Mouse (Mus musculus): Measurements from ENCODE around the gene Rin3. TPM values are rescaled to one million over a fixed set of nuclear protein-coding genes. Genes with fewer than 3 reads are reported as not detected.

The Rin3 gene
- polyA plus RNA-seq, 1 experiment from 2014 or later, result 1.7 TPM

- no peak overlapping the region for H3K4me2 ChIP-seq (ENCODE audit: low read length)
- H3K4me1 ChIP-seq (replicated peaks; ENCODE audit: control insufficient read depth, insufficient read depth, low read length), result no peaks in the 10 kb centered on the region; the same call in 1 of the 2 replicates
- no peak overlapping the region for H3K9ac ChIP-seq (replicated peaks; ENCODE audit: low read depth, low read length)
- no peak overlapping the region for H3K4me3 ChIP-seq (replicated peaks; ENCODE audit: low read length)
- no peaks in the 10 kb centered on the region for H3K9me3 ChIP-seq (ENCODE audit: control insufficient read depth, low read length)
- H3K27me3 ChIP-seq (replicated peaks; ENCODE audit: control insufficient read depth, insufficient read depth, low read length), result no peaks in the 10 kb centered on the region
- no peak for ATAC-seq
- 39% methylated on average over 19 of the region's 19 CpGs for WGBS
- H3K27ac ChIP-seq (ENCODE audit: low read length), result no peak overlapping the region
- peaks cover 20% of the 10 kb centered on the region for H3K36me3 ChIP-seq (ENCODE audit: control insufficient read depth, insufficient read depth)
Observed at GRCm38 (mm10) chr12:102395998-102396991, 113.4 kb downstream of the Rin3 start.

- H3K27me3 ChIP-seq (replicated peaks; ENCODE audit: control insufficient read depth, insufficient read depth, low read length), result no peaks in the 10 kb centered on the region
- WGBS, result 92% methylated on average over 4 of the region's 4 CpGs
- H3K9ac ChIP-seq (replicated peaks; ENCODE audit: low read depth, low read length), result no peak overlapping the region
- no peaks in the 10 kb centered on the region; the same call in 1 of the 2 replicates for H3K4me1 ChIP-seq (replicated peaks; ENCODE audit: control insufficient read depth, insufficient read depth, low read length)
- no peak overlapping the region for H3K4me2 ChIP-seq (ENCODE audit: low read length)
- H3K9me3 ChIP-seq (ENCODE audit: control insufficient read depth, low read length), result no peaks in the 10 kb centered on the region
- peaks cover 20% of the 10 kb centered on the region for H3K36me3 ChIP-seq (ENCODE audit: control insufficient read depth, insufficient read depth)
- H3K27ac ChIP-seq (ENCODE audit: low read length), result no peak overlapping the region
- ATAC-seq, result no peak
- H3K4me3 ChIP-seq (replicated peaks; ENCODE audit: low read length), result no peak overlapping the region
Observed at GRCm38 (mm10) chr12:102398588-102398987, 115.7 kb downstream of the Rin3 start.

- Histone ChIP-seq H3K27ac (ENCODE audit: low read length) (no peak overlapping the region), H3K9me3 (ENCODE audit: control insufficient read depth, low read length) (no peaks in the 10 kb centered on the region), H3K4me2 (ENCODE audit: low read length) (no peak overlapping the region), H3K9ac (replicated peaks; ENCODE audit: low read depth, low read length) (no peak overlapping the region), H3K27me3 (replicated peaks; ENCODE audit: control insufficient read depth, insufficient read depth, low read length) (no peaks in the 10 kb centered on the region), H3K36me3 (ENCODE audit: control insufficient read depth, insufficient read depth) (no peaks in the 10 kb centered on the region), H3K4me3 (replicated peaks; ENCODE audit: low read length) (no peak overlapping the region), H3K4me1 (replicated peaks; ENCODE audit: control insufficient read depth, insufficient read depth, low read length) (no peaks in the 10 kb centered on the region)
- WGBS, result 83% methylated on average over 13 of the region's 13 CpGs
- no peak for ATAC-seq
Observed at GRCm38 (mm10) chr12:102413171-102413570, 130.3 kb downstream of the Rin3 start.

GRCm38 (mm10) chr12:102414686-102415085 is 131.8 kb downstream of the Rin3 start:
- no peak overlapping the region for H3K4me3 ChIP-seq (replicated peaks; ENCODE audit: low read length)
- H3K9ac ChIP-seq (replicated peaks; ENCODE audit: low read depth, low read length), result no peak overlapping the region
- no peaks in the 10 kb centered on the region for H3K27me3 ChIP-seq (replicated peaks; ENCODE audit: control insufficient read depth, insufficient read depth, low read length)
- 93% methylated on average over 6 of the region's 6 CpGs for WGBS
- H3K9me3 ChIP-seq (ENCODE audit: control insufficient read depth, low read length), result no peaks in the 10 kb centered on the region
- H3K4me1 ChIP-seq (replicated peaks; ENCODE audit: control insufficient read depth, insufficient read depth, low read length), result peaks cover 1% of the 10 kb centered on the region; the same call in 1 of the 2 replicates
- no peak overlapping the region for H3K4me2 ChIP-seq (ENCODE audit: low read length)
- no peaks in the 10 kb centered on the region for H3K36me3 ChIP-seq (ENCODE audit: control insufficient read depth, insufficient read depth)
- no peak overlapping the region for H3K27ac ChIP-seq (ENCODE audit: low read length)
- no peak for ATAC-seq

- Histone ChIP-seq H3K9me3 (ENCODE audit: control insufficient read depth, low read length) (no peaks in the 10 kb centered on the region), H3K4me1 (replicated peaks; ENCODE audit: control insufficient read depth, insufficient read depth, low read length) (peaks cover 3% of the 10 kb centered on the region; the same call in 1 of the 2 replicates), H3K4me3 (replicated peaks; ENCODE audit: low read length) (no peak overlapping the region), H3K36me3 (ENCODE audit: control insufficient read depth, insufficient read depth) (no peaks in the 10 kb centered on the region), H3K27ac (ENCODE audit: low read length) (no peak overlapping the region), H3K4me2 (ENCODE audit: low read length) (no peak overlapping the region), H3K27me3 (replicated peaks; ENCODE audit: control insufficient read depth, insufficient read depth, low read length) (no peaks in the 10 kb centered on the region), H3K9ac (replicated peaks; ENCODE audit: low read depth, low read length) (no peak overlapping the region)
- no peak for ATAC-seq
- WGBS, result 46% methylated on average over 7 of the region's 7 CpGs
Observed at GRCm38 (mm10) chr12:102416391-102416837, 133.6 kb downstream of the Rin3 start.

- no peaks in the 10 kb centered on the region for H3K27me3 ChIP-seq (replicated peaks; ENCODE audit: control insufficient read depth, insufficient read depth, low read length)
- no peaks in the 10 kb centered on the region for H3K9me3 ChIP-seq (ENCODE audit: control insufficient read depth, low read length)
- H3K4me2 ChIP-seq (ENCODE audit: low read length), result no peak overlapping the region
- no peak for ATAC-seq
- no peak overlapping the region for H3K4me3 ChIP-seq (replicated peaks; ENCODE audit: low read length)
- no peak overlapping the region for H3K9ac ChIP-seq (replicated peaks; ENCODE audit: low read depth, low read length)
- no peaks in the 10 kb centered on the region; the same call in 1 of the 2 replicates for H3K36me3 ChIP-seq (ENCODE audit: control insufficient read depth, insufficient read depth)
- H3K4me1 ChIP-seq (replicated peaks; ENCODE audit: control insufficient read depth, insufficient read depth, low read length), result peaks cover 3% of the 10 kb centered on the region; the same call in 1 of the 2 replicates
- no peak overlapping the region for H3K27ac ChIP-seq (ENCODE audit: low read length)
- WGBS, result 76% methylated on average over 7 of the region's 7 CpGs
Observed at GRCm38 (mm10) chr12:102416955-102417510, 134.2 kb downstream of the Rin3 start.

- no peaks in the 10 kb centered on the region for H3K27me3 ChIP-seq (replicated peaks; ENCODE audit: control insufficient read depth, insufficient read depth, low read length)
- 92% methylated on average over 6 of the region's 6 CpGs for WGBS
Observed at GRCm38 (mm10) chr12:102417701-102418100, 134.9 kb downstream of the Rin3 start.

GRCm38 (mm10) chr12:102419544-102419943 is 136.7 kb downstream of the Rin3 start:
- 30% methylated on average over 3 of the region's 3 CpGs for WGBS
- Histone ChIP-seq H3K9me3 (ENCODE audit: control insufficient read depth, low read length) (no peaks in the 10 kb centered on the region), H3K4me2 (ENCODE audit: low read length) (no peak overlapping the region), H3K27me3 (replicated peaks; ENCODE audit: control insufficient read depth, insufficient read depth, low read length) (no peaks in the 10 kb centered on the region), H3K27ac (ENCODE audit: low read length) (no peak overlapping the region), H3K36me3 (ENCODE audit: control insufficient read depth, insufficient read depth) (no peaks in the 10 kb centered on the region; the same call in 1 of the 2 replicates), H3K9ac (replicated peaks; ENCODE audit: low read depth, low read length) (no peak overlapping the region), H3K4me1 (replicated peaks; ENCODE audit: control insufficient read depth, insufficient read depth, low read length) (peaks cover 3% of the 10 kb centered on the region; the same call in 1 of the 2 replicates), H3K4me3 (replicated peaks; ENCODE audit: low read length) (no peak overlapping the region)
- peak; percentile 78 for ATAC-seq

More at GRCm38 (mm10) chr12:102417701-102418100, 134.9 kb downstream of the Rin3 start:
- Histone ChIP-seq H3K9me3 (ENCODE audit: control insufficient read depth, low read length) (no peaks in the 10 kb centered on the region), H3K27ac (ENCODE audit: low read length) (no peak overlapping the region), H3K4me2 (ENCODE audit: low read length) (no peak overlapping the region), H3K4me3 (replicated peaks; ENCODE audit: low read length) (no peak overlapping the region), H3K36me3 (ENCODE audit: control insufficient read depth, insufficient read depth) (no peaks in the 10 kb centered on the region; the same call in 1 of the 2 replicates), H3K9ac (replicated peaks; ENCODE audit: low read depth, low read length) (no peak overlapping the region), H3K4me1 (replicated peaks; ENCODE audit: control insufficient read depth, insufficient read depth, low read length) (peaks cover 3% of the 10 kb centered on the region; the same call in 1 of the 2 replicates)
- ATAC-seq, result no peak
